Mouse (Mus musculus): ENCODE measurements at regions not wholly inside any gene's neighbourhood (a gene's known extent, or its start where the extent isn't known, plus 50 kb on each side); places are given as distances from the start of the nearest gene placed in this dataset.
A peak's percentile ranks its signal among the peaks of the same experiment; 100 is the strongest.
"Not testable (repeated sequence)": the region's sequence is repeated elsewhere in the genome, so short reads cannot be mapped to it uniquely, and the experiment has no call there.

- DNase-seq (ENCODE audit: extremely low spot score, low read depth, low spot score) = no peak
Observed at GRCm38 (mm10) chr14:108828668-108829067, 85.3 kb downstream of the Slitrk1 start.

- no peak for DNase-seq (ENCODE audit: extremely low spot score, low read depth, low spot score)
Observed at GRCm38 (mm10) chr14:108821539-108821938, 92.4 kb downstream of the Slitrk1 start.

GRCm38 (mm10) chr14:108819370-108819769 lies 94.6 kb downstream of the Slitrk1 start:
- DNase-seq (ENCODE audit: extremely low spot score, low read depth, low spot score) = no peak

GRCm38 (mm10) chr14:108805394-108805982 lies 108.5 kb downstream of the Slitrk1 start:
- no peak for DNase-seq (ENCODE audit: extremely low spot score, low read depth, low spot score)

GRCm38 (mm10) chr14:108798884-108799283 lies 115.1 kb downstream of the Slitrk1 start:
- DNase-seq (ENCODE audit: extremely low spot score, low read depth, low spot score) = no peak

DNA sequence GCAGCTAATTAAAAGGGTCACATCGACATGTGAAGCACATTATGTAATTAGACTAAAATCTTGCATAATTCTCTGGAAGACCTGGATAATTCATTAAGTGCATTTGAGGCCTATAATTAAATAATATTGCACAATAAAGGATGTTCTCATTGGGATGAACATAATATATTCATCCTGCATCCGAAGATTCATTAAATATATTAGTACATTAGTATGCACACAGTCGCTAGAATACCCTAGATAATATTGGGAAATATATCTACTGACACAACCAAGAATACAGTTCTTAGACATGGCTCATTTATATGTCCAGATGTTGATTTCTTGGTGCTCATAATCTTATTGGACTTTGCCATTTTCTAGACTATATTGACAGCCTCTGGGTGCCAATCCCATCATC lies 121.5 kb downstream of the Slitrk1 start:
- no peak for DNase-seq (ENCODE audit: extremely low spot score, low read depth, low spot score)

- no peak for DNase-seq (ENCODE audit: extremely low spot score, low read depth, low spot score)
Observed at GRCm38 (mm10) chr14:108791296-108791695, 122.7 kb downstream of the Slitrk1 start.

- DNase-seq (ENCODE audit: extremely low spot score, low read depth, low spot score) = no peak
Observed at GRCm38 (mm10) chr14:108748730-108749129, 165.2 kb downstream of the Slitrk1 start.

- DNase-seq (ENCODE audit: extremely low spot score, low read depth, low spot score) = no peak
Observed at GRCm38 (mm10) chr14:108711811-108712210, 202.1 kb downstream of the Slitrk1 start.

DNA sequence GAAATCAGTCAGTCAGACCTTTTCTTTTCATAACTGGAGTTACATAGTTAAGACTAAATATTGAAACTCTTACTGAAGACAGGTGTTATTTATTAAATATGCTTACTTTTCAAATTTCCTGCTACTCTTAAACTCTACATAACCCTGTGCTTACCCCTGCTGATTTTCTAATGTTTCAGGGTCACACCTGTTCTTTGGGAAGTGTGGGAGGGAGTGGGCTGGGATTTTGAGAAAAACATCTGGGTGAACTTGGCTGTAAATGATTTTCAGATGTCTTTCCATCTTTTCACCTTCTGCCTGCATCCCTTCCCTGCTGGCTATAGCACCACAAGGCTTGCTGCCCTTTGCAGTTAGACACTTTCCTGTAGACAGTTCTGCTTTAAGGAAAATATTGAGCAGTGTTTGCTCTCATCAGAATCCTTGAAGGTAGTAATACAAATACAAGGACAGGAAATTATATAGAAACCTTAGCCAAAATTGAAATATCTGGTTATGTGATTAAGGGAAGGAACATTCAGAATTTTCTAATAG lies 204.8 kb downstream of the Slitrk1 start:
- peak; percentile 37 for DNase-seq (ENCODE audit: extremely low spot score, low read depth, low spot score)

GRCm38 (mm10) chr14:108704662-108705061 lies 209.3 kb downstream of the Slitrk1 start:
- DNase-seq (ENCODE audit: extremely low spot score, low read depth, low spot score) = not testable (repeated sequence)

DNA sequence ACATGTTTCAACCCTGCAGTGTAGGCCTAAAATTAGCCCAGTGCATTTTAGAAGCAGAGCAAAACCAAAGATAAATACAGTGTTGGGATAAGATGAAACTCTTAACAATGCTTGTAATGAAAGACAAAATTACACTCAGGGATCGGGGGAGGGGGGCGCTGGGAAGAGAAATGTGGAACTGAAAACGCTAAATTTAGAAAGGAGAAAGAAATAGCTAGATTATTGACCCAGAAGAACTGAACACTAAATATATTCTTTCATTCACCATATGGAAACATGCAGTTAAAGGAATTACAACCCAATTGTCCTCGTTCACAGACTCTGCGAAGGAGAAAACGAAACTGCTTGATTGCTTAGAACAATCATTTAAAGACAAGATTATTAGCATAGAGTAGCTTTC lies 249.1 kb downstream of the Slitrk1 start:
- DNase-seq (ENCODE audit: extremely low spot score, low read depth, low spot score) = no peak

DNA sequence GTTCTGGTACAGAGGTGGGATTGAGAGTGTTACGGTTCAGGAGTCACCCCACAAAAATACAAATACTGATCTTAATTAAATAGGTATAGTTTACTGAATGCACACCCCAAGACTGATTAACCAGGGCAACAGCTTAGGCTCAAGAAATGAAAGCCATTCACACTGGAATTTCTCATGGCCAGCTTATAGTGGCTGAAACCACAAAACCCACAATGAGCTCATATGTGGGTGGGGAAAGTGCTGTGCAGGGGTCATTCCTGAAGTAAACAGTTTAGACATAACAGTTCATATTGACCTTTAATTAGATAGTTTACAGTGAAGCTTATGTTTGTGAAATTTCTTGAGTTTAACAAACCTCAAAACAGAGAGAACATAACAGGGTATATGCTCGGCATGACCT lies 275.7 kb downstream of the Slitrk1 start:
- no peak for DNase-seq (ENCODE audit: extremely low spot score, low read depth, low spot score)

DNA sequence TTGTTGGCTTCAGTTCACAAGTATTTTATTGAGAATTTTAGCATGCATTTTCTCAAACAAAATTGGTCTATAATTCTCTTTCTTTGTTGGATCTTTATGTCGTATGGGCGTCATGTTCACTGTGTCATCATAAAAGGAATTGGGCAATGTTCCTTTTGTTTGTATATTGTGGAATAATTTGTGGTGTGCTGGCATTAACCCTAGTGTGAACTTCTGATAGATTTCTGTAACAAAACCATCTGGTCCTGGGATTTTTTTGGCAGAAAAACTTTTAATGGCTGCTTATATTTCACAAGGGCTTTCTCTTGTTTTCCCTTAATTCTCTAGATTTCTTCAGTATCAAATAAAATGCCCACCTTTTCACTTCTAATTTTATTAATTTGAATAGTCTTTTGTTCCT lies 278.7 kb downstream of the Slitrk1 start:
- DNase-seq (ENCODE audit: extremely low spot score, low read depth, low spot score) = no peak

- DNase-seq (ENCODE audit: extremely low spot score, low read depth, low spot score) = no peak
Observed at GRCm38 (mm10) chr14:108610028-108610427, 303.9 kb downstream of the Slitrk1 start.

Data from hindlimb bud, embryonic 11.5 days (tissue).